Mouse (Mus musculus) adrenal gland, postnatal 14 days (tissue): ENCODE measurements around the gene Lyrm7. TPM values are rescaled to one million over a fixed set of nuclear protein-coding genes. Genes with fewer than 3 reads are reported as not detected.

ENCODE experiments used
- DNase-seq: peaks from one replicate; pipeline ENCODE4 v3.0.0; 2021; ENCODE audit warnings: mixed read lengths
- total RNA-seq: library from RNA; stranded (reverse); gene quantifications from 2 replicates; pipeline ENCODE4 v1.2.3, GENCODE M21; 2021

Lyrm7 gene
- total RNA-seq, 1 experiment from 2014 or later = 26.0 TPM

DNA sequence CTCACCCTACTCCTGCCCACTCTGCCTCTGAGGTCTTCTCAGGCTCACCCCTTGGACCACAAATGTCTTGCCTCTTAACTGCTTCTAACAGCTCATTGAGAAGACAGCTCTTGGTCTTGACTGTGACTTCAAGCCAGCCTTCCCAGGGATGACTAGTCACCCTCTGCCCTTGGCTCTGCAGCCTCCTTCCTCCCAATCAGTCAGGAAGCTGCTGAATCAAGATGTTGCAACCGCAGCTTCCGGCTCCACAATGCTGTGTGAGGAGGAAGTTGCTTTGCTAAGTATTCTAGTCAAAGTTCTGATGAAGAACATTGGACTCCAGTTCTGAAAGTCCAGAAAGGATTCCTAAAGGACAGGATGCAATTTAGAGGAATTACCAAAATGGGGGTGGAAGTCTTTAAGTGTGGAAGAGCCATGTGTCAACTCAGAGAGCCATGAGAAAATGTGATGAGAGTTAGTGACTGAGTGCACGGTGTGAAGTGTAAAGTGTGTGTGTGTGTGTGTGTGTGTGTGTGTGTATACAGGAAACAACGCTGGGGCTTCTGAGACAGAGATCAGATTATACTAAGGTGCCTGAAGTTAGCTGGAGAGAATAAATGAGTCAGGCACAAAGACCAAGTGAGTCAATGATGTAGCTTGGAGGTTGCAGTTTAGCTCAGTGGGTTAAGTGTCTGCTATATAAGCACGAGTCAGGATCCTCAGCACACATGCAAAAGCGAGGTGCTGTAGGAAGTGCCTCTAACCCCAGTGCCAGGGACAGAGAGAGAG is 58.7 kb downstream of the Lyrm7 start:
- peak; percentile 68 for DNase-seq

DNA sequence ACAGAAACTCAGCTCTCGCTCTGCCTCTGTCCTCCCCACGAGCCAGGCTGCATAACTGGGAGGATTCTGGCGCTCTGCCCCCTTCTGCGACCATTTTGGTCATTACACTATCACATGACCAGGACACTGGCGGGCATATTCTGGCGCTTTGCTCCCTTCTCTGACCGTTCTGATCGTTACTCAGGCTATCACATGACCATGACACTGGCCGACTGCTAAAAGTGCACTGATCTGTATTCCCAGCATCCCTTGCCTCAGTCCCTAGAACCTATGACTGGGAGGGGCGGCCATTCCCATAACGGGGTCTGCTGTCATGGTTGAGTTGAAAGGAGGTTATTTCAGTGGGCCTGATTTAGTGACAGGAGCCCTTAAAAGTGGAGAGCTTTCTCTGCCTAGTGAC is 64.2 kb downstream of the Lyrm7 start:
- DNase-seq = no peak

DNA sequence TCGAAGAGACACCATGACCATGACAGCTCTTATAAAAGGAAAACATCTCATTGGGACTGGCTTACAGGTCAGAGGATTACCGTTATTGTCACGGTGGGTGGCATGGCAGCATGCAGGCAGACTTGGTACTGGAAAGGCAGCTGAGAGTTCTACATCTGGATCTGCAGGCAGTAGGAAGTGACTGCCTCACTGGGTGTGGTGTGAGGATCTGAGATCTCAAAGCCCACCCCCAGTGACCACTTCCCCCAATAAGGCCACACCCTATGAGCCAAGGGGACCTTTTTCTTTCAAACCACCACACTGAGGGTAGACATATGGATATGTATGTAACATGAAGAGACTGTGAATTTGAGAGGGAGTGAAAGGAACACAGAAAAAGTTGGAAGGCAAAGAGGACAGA is 66.0 kb downstream of the Lyrm7 start:
- no peak for DNase-seq

DNA sequence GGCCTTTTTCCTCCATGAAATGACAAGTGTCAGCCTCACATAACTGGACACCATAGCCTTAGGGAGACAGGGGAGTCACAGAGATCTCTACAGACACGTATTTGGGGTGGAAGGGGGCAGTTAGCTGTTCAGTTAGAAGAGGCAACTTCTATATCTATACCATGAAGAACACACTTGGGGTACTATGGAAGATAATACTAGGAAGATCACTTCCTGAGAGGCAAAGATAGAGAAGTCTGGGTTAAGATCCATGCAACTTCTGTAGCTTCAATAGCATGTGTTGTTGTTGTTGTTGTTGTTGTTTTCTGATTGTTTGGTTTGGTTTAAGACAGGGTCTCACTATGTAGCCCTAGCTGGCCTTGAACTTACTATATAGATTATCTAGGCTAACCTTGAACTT is 67.5 kb downstream of the Lyrm7 start:
- DNase-seq = no peak

DNA sequence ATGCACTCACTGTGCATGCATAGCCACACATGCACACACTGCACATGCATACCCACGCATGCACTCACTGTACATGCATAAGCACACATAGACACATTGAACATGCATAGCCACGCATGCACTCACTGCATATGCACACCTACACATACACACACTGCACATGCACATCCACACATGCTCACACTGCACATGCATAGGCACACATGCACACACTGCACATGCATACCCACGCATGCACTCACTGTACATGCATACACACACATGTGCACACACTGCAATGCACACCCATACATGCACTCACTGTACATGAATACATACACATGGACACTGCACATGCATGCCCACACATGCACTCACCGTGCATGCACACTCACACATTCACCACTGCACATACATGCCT is 69.3 kb downstream of the Lyrm7 start:
- DNase-seq = no peak

DNA sequence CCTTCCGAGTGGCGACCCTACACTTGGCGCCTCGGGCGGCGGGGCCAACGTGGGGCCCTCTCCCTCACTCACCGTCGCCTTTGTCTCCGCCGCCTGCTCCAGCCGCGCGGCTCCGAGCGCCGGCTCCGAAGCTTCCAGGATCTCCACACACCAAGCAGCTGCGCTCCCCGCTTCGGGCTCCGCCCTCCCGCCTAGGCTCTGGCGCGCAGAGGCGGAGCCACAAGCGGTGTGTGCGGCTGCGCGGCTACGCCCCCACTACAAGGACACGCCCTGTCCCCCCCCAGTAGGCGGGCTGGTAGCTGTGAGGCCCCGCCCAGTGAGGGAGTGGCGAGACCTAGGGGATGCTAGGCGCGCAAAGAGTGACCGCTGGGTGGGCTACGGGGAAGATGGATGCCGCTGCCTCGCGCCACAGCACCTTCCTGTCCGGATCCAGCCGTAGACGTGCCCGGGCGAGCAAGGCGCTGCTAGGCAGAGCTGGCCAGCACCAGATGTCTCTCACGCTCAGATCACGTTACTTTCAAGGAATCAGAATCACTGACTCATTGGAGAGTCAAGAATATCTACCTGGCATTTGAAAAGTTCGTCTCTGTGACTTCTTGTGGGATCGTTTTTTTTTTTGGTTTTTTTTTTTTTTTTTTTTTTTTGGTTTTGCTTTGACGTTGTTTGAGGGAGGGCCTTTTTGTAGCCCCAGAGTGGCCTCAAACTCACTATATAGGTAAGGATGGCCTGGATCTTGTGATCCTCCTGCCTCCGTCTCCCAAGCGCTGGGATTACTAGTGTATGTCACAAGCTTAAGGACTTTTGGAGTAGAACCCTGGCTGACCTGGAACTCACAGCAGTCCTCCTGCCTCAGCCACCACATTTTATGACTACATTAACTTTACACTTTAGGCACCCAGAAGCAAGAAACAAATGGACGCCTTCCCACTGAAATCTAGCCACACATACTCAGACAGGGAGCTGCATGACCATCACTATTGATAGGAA is 72.9 kb downstream of the Lyrm7 start, which contains the start of gene Cdc42se2:
Gene Cdc42se2 (minus strand): TSS at position 188 of the 987 bp plus-strand sequence.
- DNase-seq = peak; percentile 98

DNA sequence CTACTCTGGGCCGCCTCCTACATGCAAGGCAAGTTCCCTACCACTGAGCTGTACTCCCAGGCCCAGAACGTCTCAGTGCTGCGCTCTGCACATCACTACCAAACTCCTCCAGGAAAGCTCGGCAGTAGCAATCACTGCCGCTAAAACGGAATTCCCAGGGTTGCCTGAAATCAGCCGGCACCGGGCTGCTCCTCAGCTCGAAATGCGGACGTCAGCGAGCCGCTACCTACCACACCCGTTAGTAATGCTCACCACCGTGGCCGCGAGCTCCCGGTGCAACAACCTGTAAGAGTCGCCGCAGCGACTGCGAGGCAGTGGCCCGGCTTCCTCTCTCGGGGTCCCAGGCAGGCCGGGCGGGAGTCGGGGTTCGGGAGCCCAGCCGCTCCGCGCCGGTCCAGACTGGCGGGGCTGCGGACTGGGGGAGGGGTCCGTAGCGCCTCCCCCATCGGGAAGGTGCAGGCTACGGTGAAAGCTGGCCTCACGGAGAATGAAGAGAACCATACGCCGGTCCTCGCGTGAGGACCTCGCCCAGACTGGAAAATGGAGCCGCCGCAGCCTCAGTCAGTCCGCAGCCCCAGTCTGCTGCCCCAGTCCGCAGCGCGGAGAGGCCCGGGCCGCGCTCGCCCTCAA is 73.7 kb downstream of the Lyrm7 start:
- DNase-seq = peak; percentile 67

DNA sequence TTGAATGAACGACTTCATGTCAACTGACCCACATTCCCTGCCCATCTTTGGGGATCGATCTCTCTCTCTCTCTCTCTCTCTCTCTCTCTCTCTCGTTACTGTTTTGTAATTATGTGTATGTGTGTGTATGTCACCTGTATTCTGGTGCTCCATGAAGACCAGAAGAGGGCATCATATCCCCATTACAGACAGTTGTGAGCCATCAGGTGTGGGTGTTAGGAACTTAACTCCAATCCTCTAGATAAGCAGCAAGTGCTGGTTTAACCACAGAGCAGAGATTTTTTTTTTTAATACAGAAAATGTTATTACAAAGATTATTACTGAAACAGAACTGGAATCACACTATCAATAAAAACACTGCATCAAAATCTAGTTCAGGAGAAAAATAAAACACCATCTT is 75.2 kb downstream of the Lyrm7 start:
- no peak for DNase-seq

DNA sequence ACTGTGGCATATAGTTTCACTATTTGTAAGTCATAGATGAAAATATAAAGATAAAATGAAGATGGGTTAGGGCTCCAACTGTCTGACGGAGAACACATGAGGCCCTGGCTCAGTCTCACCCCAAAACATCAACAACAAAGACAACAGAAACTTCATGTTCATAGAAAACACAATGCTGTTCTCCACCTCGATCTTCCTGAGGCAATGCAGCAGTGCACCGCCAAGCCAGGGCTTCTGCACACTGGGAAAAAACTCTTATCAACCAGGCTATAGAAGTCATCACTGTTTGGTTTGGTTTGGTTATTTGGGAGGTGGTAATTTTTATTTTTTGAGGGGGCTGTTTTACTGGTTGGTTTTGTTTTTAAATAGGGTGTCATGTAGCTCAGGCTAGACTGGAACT is 76.3 kb downstream of the Lyrm7 start:
- DNase-seq = no peak

DNA sequence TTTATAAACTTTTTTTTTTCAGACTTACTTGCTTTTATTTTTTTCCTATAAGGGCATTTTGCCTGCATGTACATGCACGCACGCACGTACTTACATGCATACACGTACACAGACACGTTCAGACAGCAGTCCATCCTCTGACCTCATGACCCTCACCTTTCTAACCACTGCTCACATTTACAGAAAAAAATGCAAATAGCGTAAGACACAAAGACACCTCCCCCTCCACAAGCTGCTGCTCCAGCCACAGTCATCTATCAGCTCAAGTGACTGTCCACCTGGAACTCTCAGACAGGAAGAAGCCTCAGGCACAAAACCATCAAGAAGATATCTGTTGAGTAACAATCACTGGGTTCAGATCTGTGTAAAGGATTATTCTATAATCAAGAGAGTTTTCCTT is 78.5 kb downstream of the Lyrm7 start:
- DNase-seq = no peak

DNA sequence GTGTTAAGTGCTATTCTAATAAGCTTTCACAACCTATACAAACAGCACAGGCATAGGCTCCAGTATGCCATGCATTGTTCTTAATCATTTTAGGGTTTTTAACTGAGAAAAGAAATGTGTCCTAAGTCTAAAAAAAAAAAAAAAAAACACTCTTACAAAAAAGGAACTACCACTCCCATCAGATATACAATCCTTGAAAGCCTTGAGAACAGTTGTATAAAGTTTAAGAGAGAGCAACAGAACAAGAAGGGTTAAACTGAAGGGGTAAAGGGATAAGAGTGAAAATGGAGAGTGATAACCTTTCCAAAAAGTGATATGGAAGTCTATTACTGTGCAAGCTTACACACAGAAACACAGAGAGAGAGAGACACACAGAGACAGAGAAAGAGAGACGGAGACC is 80.8 kb downstream of the Lyrm7 start:
- DNase-seq = no peak

DNA sequence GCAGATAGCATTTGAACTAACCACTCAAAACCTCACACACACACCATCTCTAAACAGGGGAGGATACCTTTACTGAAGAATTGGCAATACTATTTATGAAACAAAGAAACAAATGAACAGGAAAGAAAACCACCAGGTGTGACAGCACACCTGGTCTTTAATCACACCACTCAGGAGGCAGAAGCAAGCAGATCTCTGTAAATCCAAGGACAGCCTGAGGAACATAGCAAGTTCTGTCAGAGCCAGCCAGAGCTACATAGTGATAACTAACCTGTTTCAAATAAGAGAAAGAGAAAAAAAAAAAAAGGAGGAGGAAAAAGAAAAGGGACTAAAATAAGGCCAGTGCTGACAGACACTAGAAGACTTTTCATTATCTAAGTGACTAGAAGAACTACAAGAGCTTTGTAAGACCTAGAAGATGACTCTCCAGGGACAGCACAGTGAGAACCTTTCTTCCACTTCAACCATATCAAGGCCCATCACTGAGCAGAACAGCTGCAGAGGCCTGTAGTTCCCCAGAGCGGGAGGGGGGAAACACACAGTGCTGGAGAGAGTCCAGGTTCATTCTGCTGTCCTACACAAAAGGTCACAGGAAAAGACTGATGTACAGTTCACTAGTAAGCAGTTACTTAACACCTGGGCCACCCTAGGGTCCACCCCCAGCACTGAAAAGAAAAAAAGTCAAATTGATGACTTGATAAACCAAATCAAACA is 82.4 kb downstream of the Lyrm7 start:
- peak; percentile 24 for DNase-seq

DNA sequence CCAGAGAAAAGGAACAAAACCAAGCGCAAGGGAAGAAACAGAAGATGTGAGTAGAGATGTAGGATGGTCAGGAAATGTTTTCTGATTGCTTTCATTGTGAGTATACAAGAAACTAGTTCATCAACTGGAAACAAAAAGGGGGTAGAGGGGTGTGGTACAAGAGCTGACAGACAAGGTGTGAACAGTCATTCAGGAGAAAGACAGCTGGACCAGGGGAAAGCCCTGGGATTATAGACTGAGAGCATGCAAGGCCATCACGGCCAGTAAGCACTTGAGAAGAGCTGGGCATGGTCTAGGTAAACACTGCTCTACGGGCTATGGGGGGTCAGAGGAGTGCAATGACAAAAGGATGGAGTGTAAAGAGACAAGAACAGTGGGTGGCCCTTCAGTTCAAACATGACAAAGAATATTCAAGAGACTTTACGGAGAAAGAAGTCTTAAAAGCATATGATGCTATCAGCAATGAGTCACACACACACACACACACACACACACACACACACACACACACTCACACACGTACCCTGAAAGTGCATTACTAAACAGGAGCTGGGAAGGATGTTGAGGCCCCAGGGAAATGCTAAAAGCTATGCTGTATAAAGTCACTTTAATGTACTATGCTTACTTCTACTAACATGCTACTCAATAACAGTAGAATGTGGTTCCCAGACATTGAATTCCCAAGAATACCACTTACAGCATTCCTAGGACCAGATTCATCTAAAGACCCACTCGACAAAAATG is 83.2 kb downstream of the Lyrm7 start:
- DNase-seq = no peak

Other genes with a start within 250 kb of the Lyrm7 start
- 19.7 and 29.9 TPM in 2 replicates for gene Cdc42se2, start 73.2 kb downstream of the Lyrm7 start, total RNA-seq
- 379 and 380 TPM in 2 replicates for gene Hint1, start 5.5 kb upstream of the Lyrm7 start, total RNA-seq
- 308 and 532 TPM in 2 replicates for gene Gpx3, start 41.5 kb upstream of the Lyrm7 start, total RNA-seq
- 53.8 and 74.2 TPM in 2 replicates for gene Tnip1, start 102.0 kb upstream of the Lyrm7 start, total RNA-seq
- 146 and 152 TPM in 2 replicates for gene Anxa6, start 172.5 kb upstream of the Lyrm7 start, total RNA-seq
- 8.3 and 12.2 TPM in 2 replicates for gene Ccdc69, start 217.2 kb upstream of the Lyrm7 start, total RNA-seq
- 104 and 106 TPM in 2 replicates for gene Gm2a, start 237.2 kb upstream of the Lyrm7 start, total RNA-seq